Mouse (Mus musculus): Measurements from ENCODE around the gene Zzz3. TPM values are rescaled to one million over a fixed set of nuclear protein-coding genes. Genes with fewer than 3 reads are reported as not detected.

The Zzz3 gene
- polyA plus RNA-seq, 1 experiment: 35.7 TPM

GRCm38 (mm10) chr3:152483800-152484199 lies 88.5 kb downstream of the Zzz3 start:
- DNase-seq: no peak
- Histone ChIP-seq H3K27ac (ENCODE audit: control insufficient read depth, insufficient read depth, low read length) (no peak overlapping the region), H3K4me1 (replicated peaks; ENCODE audit: control insufficient read depth, insufficient read depth, low read length) (no peaks in the 10 kb centered on the region), H3K27me3 (ENCODE audit: control insufficient read depth, insufficient read depth, low read length) (no peaks in the 10 kb centered on the region), H3K4me3 (ENCODE audit: control insufficient read depth, insufficient read depth, low read length) (no peak overlapping the region), H3K36me3 (ENCODE audit: control insufficient read depth, insufficient read depth, low read length) (no peaks in the 10 kb centered on the region)
- 77% methylated on average over 7 of the region's 7 CpGs for WGBS
- TF ChIP-seq CTCF (IDR thresholded peaks at IDR 0.05; ENCODE audit: borderline replicate concordance, control insufficient read depth, extremely low read depth, insufficient read depth, low read length, poor library complexity) (no peak), POLR2A (IDR thresholded peaks at IDR 0.05; ENCODE audit: control insufficient read depth, extremely low read depth, insufficient read depth, low read length, poor library complexity) (no peak)

- no peak for DNase-seq
- TF ChIP-seq POLR2A (IDR thresholded peaks at IDR 0.05; ENCODE audit: control insufficient read depth, extremely low read depth, insufficient read depth, low read length, poor library complexity) (no peak), CTCF (IDR thresholded peaks at IDR 0.05; ENCODE audit: borderline replicate concordance, control insufficient read depth, extremely low read depth, insufficient read depth, low read length, poor library complexity) (no peak)
- Histone ChIP-seq H3K27ac (ENCODE audit: control insufficient read depth, insufficient read depth, low read length) (no peak overlapping the region), H3K27me3 (ENCODE audit: control insufficient read depth, insufficient read depth, low read length) (no peaks in the 10 kb centered on the region), H3K4me3 (ENCODE audit: control insufficient read depth, insufficient read depth, low read length) (no peak overlapping the region), H3K36me3 (ENCODE audit: control insufficient read depth, insufficient read depth, low read length) (no peaks in the 10 kb centered on the region), H3K4me1 (replicated peaks; ENCODE audit: control insufficient read depth, insufficient read depth, low read length) (no peaks in the 10 kb centered on the region)
- 85% methylated on average over 6 of the region's 6 CpGs for WGBS
Observed at GRCm38 (mm10) chr3:152484206-152484605, 88.9 kb downstream of the Zzz3 start.

- TF ChIP-seq CTCF (IDR thresholded peaks at IDR 0.05; ENCODE audit: borderline replicate concordance, control insufficient read depth, extremely low read depth, insufficient read depth, low read length, poor library complexity) (no peak), POLR2A (IDR thresholded peaks at IDR 0.05; ENCODE audit: control insufficient read depth, extremely low read depth, insufficient read depth, low read length, poor library complexity) (no peak)
- no peak overlapping the region for H3K4me3 ChIP-seq (ENCODE audit: control insufficient read depth, insufficient read depth, low read length)
- H3K27me3 ChIP-seq (ENCODE audit: control insufficient read depth, insufficient read depth, low read length): no peaks in the 10 kb centered on the region
- no peaks in the 10 kb centered on the region for H3K36me3 ChIP-seq (ENCODE audit: control insufficient read depth, insufficient read depth, low read length)
- WGBS: 96% methylated on average over 4 of the region's 4 CpGs
- no peak overlapping the region for H3K27ac ChIP-seq (ENCODE audit: control insufficient read depth, insufficient read depth, low read length)
- DNase-seq: no peak
- H3K4me1 ChIP-seq (replicated peaks; ENCODE audit: control insufficient read depth, insufficient read depth, low read length): no peaks in the 10 kb centered on the region
Observed at GRCm38 (mm10) chr3:152488964-152489363, 93.7 kb downstream of the Zzz3 start.

- TF ChIP-seq CTCF (IDR thresholded peaks at IDR 0.05; ENCODE audit: borderline replicate concordance, control insufficient read depth, extremely low read depth, insufficient read depth, low read length, poor library complexity): no peak
- no peak for TF ChIP-seq POLR2A (IDR thresholded peaks at IDR 0.05; ENCODE audit: control insufficient read depth, extremely low read depth, insufficient read depth, low read length, poor library complexity)
- Histone ChIP-seq H3K4me3 (ENCODE audit: control insufficient read depth, insufficient read depth, low read length) (no peak overlapping the region), H3K4me1 (replicated peaks; ENCODE audit: control insufficient read depth, insufficient read depth, low read length) (no peaks in the 10 kb centered on the region), H3K36me3 (ENCODE audit: control insufficient read depth, insufficient read depth, low read length) (no peaks in the 10 kb centered on the region), H3K27ac (ENCODE audit: control insufficient read depth, insufficient read depth, low read length) (no peak overlapping the region), H3K27me3 (ENCODE audit: control insufficient read depth, insufficient read depth, low read length) (no peaks in the 10 kb centered on the region)
- DNase-seq: no peak
- WGBS: 89% methylated on average over 5 of the region's 5 CpGs
Observed at GRCm38 (mm10) chr3:152490423-152490822, 95.2 kb downstream of the Zzz3 start.

DNA sequence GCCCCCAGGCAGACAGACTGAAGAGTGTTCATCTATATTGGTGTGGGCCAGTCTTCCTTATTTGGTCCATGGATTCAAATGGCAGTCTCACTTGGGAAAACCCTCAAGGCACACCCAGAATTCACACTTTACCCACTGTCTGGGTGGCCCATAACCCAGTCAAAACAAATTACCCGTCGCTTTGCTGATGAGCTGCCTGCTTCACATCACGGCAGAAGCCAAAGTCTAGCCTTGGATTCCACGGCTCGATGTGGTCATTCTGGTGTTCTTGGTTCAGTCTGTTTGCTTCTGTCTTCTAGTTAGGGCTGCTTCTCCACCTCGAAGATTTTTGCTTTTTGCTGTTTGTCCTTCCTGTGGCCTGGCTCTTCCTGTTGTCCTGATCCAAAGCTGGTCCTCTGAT lies 97.0 kb downstream of the Zzz3 start:
- H3K4me3 ChIP-seq (ENCODE audit: control insufficient read depth, insufficient read depth, low read length): no peak overlapping the region
- no peaks in the 10 kb centered on the region for H3K27me3 ChIP-seq (ENCODE audit: control insufficient read depth, insufficient read depth, low read length)
- 88% methylated on average over 6 of the region's 6 CpGs for WGBS
- TF ChIP-seq CTCF (IDR thresholded peaks at IDR 0.05; ENCODE audit: borderline replicate concordance, control insufficient read depth, extremely low read depth, insufficient read depth, low read length, poor library complexity) (no peak), POLR2A (IDR thresholded peaks at IDR 0.05; ENCODE audit: control insufficient read depth, extremely low read depth, insufficient read depth, low read length, poor library complexity) (no peak)
- DNase-seq: no peak
- no peaks in the 10 kb centered on the region for H3K4me1 ChIP-seq (replicated peaks; ENCODE audit: control insufficient read depth, insufficient read depth, low read length)
- H3K36me3 ChIP-seq (ENCODE audit: control insufficient read depth, insufficient read depth, low read length): no peaks in the 10 kb centered on the region
- no peak overlapping the region for H3K27ac ChIP-seq (ENCODE audit: control insufficient read depth, insufficient read depth, low read length)

GRCm38 (mm10) chr3:152493813-152494212 lies 98.5 kb downstream of the Zzz3 start:
- no peak for DNase-seq
- H3K4me1 ChIP-seq (replicated peaks; ENCODE audit: control insufficient read depth, insufficient read depth, low read length): no peaks in the 10 kb centered on the region
- H3K36me3 ChIP-seq (ENCODE audit: control insufficient read depth, insufficient read depth, low read length): no peaks in the 10 kb centered on the region
- no peak for TF ChIP-seq POLR2A (IDR thresholded peaks at IDR 0.05; ENCODE audit: control insufficient read depth, extremely low read depth, insufficient read depth, low read length, poor library complexity)
- TF ChIP-seq CTCF (IDR thresholded peaks at IDR 0.05; ENCODE audit: borderline replicate concordance, control insufficient read depth, extremely low read depth, insufficient read depth, low read length, poor library complexity): no peak
- 91% methylated on average over 2 of the region's 2 CpGs for WGBS
- no peak overlapping the region for H3K27ac ChIP-seq (ENCODE audit: control insufficient read depth, insufficient read depth, low read length)
- H3K27me3 ChIP-seq (ENCODE audit: control insufficient read depth, insufficient read depth, low read length): no peaks in the 10 kb centered on the region
- H3K4me3 ChIP-seq (ENCODE audit: control insufficient read depth, insufficient read depth, low read length): no peak overlapping the region
